12 mouse cellular contexts compared by ENCODE assay signal in genomic region chr10:93069721-93070120, GRCm38 (mm10). TPM values are rescaled to one million over a fixed set of nuclear protein-coding genes. Genes with fewer than 3 reads are reported as not detected.
DNase-seq lines count a peak whose midpoint lies in the region; ATAC-seq and TF ChIP-seq lines count a peak whose summit lies in the region.
"Had no signal": no experiment of that assay in that cellular context is flagged by ENCODE, and none has a peak within 500 bp of the region (broad histone marks: within the 10 kb centered on the region; RNA-seq: fewer than 3 reads in every experiment).

No protein-coding gene starts in this region.

- no peak overlapping the region for H3K4me3 ChIP-seq in hindbrain, embryonic 13.5 days
- no peak overlapping the region for H3K4me3 ChIP-seq in hindbrain, embryonic 16.5 days (ENCODE audit: low read length)
- H3K4me3 ChIP-seq in stomach, embryonic 16.5 days (replicated peaks; ENCODE audit: low read length) = no peak overlapping the region
- no peak overlapping the region for H3K4me3 ChIP-seq in stomach, postnatal 0 days (ENCODE audit: low read depth, low read length)
- no peak overlapping the region for H3K4me3 ChIP-seq in heart, postnatal 0 days (ENCODE audit: low read depth, low read length)
- H3K4me3 ChIP-seq: embryonic facial prominence, embryonic 15.5 days; hindbrain, embryonic 12.5 days had no signal

- H3K4me1 ChIP-seq in hindbrain, embryonic 13.5 days (replicated peaks) = no peaks in the 10 kb centered on the region
- no peaks in the 10 kb centered on the region for H3K4me1 ChIP-seq in hindbrain, embryonic 16.5 days (ENCODE audit: control insufficient read depth, insufficient read depth, low read depth, low read length)
- no peaks in the 10 kb centered on the region for H3K4me1 ChIP-seq in stomach, embryonic 16.5 days (ENCODE audit: control insufficient read depth, insufficient read depth, low read length)
- no peaks in the 10 kb centered on the region for H3K4me1 ChIP-seq in stomach, postnatal 0 days (replicated peaks; ENCODE audit: control insufficient read depth, insufficient read depth)
- peaks cover 8% of the 10 kb centered on the region; the same call in 1 of the 2 replicates for H3K4me1 ChIP-seq in heart, postnatal 0 days (ENCODE audit: control insufficient read depth, insufficient read depth)
- H3K4me1 ChIP-seq: embryonic facial prominence, embryonic 15.5 days; hindbrain, embryonic 12.5 days had no signal

- no peak for TF ChIP-seq EP300 in stomach, postnatal 0 days (optimal IDR thresholded peaks at IDR 0.05)
- TF ChIP-seq EP300 in heart, postnatal 0 days (IDR thresholded peaks at IDR 0.05; ENCODE audit: low read depth) = no peak

- H3K9me3 ChIP-seq in hindbrain, embryonic 13.5 days = no peaks in the 10 kb centered on the region
- no peaks in the 10 kb centered on the region for H3K9me3 ChIP-seq in hindbrain, embryonic 16.5 days (ENCODE audit: control insufficient read depth, low read length)
- H3K9me3 ChIP-seq in stomach, embryonic 16.5 days (replicated peaks; ENCODE audit: control insufficient read depth, low read length) = no peaks in the 10 kb centered on the region
- H3K9me3 ChIP-seq in stomach, postnatal 0 days (ENCODE audit: control insufficient read depth, low read length) = no peaks in the 10 kb centered on the region
- no peaks in the 10 kb centered on the region for H3K9me3 ChIP-seq in heart, postnatal 0 days (replicated peaks; ENCODE audit: control insufficient read depth, low read length)
- H3K9me3 ChIP-seq: embryonic facial prominence, embryonic 15.5 days; hindbrain, embryonic 12.5 days had no signal

- H3K4me2 ChIP-seq in hindbrain, embryonic 13.5 days = no peak overlapping the region
- H3K4me2 ChIP-seq in hindbrain, embryonic 16.5 days (ENCODE audit: low read length) = no peak overlapping the region
- H3K4me2 ChIP-seq in stomach, embryonic 16.5 days (ENCODE audit: low read depth, low read length) = no peak overlapping the region
- H3K4me2 ChIP-seq in stomach, postnatal 0 days (replicated peaks; ENCODE audit: low read depth) = no peak overlapping the region
- H3K4me2 ChIP-seq in heart, postnatal 0 days (ENCODE audit: low read depth, low read length) = no peak overlapping the region
- H3K4me2 ChIP-seq: embryonic facial prominence, embryonic 15.5 days; hindbrain, embryonic 12.5 days; midbrain, embryonic 11.5 days had no signal

- DNase-seq in stomach, postnatal 0 days (ENCODE audit: low spot score) = no peak
- DNase-seq in heart, postnatal 0 days (ENCODE audit: low spot score) = no peak
- DNase-seq in adrenal gland, postnatal 36 days = no peak
- no peak for DNase-seq in retina, embryonic 14.5 days (ENCODE audit: low spot score)
- DNase-seq: cerebellum, postnatal 10 days; retina, postnatal 1 day had no signal

- H3K36me3 ChIP-seq in hindbrain, embryonic 13.5 days = no peaks in the 10 kb centered on the region
- H3K36me3 ChIP-seq in hindbrain, embryonic 16.5 days (ENCODE audit: control insufficient read depth, insufficient read depth, low read length) = no peaks in the 10 kb centered on the region
- H3K36me3 ChIP-seq in stomach, embryonic 16.5 days (ENCODE audit: control insufficient read depth, insufficient read depth, low read length) = no peaks in the 10 kb centered on the region
- no peaks in the 10 kb centered on the region for H3K36me3 ChIP-seq in stomach, postnatal 0 days (ENCODE audit: control insufficient read depth, insufficient read depth, low read length)
- H3K36me3 ChIP-seq in heart, postnatal 0 days (replicated peaks; ENCODE audit: control insufficient read depth, insufficient read depth, low read length) = no peaks in the 10 kb centered on the region
- H3K36me3 ChIP-seq: embryonic facial prominence, embryonic 15.5 days; hindbrain, embryonic 12.5 days had no signal

- peak overlapping the region; percentile 2; the same call in 1 of the 2 replicates for H3K27ac ChIP-seq in hindbrain, embryonic 13.5 days
- no peak overlapping the region for H3K27ac ChIP-seq in hindbrain, embryonic 16.5 days (ENCODE audit: low read depth, low read length)
- peak overlapping the region; percentile 54; the same call in 1 of the 2 replicates for H3K27ac ChIP-seq in stomach, embryonic 16.5 days (ENCODE audit: low read length)
- no peak overlapping the region; the same call in 1 of the 2 replicates for H3K27ac ChIP-seq in stomach, postnatal 0 days (replicated peaks)
- peak overlapping the region; percentile 86 for H3K27ac ChIP-seq in heart, postnatal 0 days (ENCODE audit: low read depth)
- H3K27ac ChIP-seq: embryonic facial prominence, embryonic 15.5 days; hindbrain, embryonic 12.5 days had no signal

- H3K27me3 ChIP-seq in hindbrain, embryonic 13.5 days = no peaks in the 10 kb centered on the region
- no peaks in the 10 kb centered on the region for H3K27me3 ChIP-seq in hindbrain, embryonic 16.5 days (replicated peaks; ENCODE audit: control insufficient read depth, insufficient read depth, low read length)
- H3K27me3 ChIP-seq in stomach, embryonic 16.5 days (ENCODE audit: control insufficient read depth, insufficient read depth, low read length) = no peaks in the 10 kb centered on the region
- no peaks in the 10 kb centered on the region for H3K27me3 ChIP-seq in stomach, postnatal 0 days (ENCODE audit: control insufficient read depth, insufficient read depth, low read length)
- H3K27me3 ChIP-seq in heart, postnatal 0 days (ENCODE audit: control insufficient read depth, insufficient read depth, low read length) = no peaks in the 10 kb centered on the region
- H3K27me3 ChIP-seq: embryonic facial prominence, embryonic 15.5 days; hindbrain, embryonic 12.5 days had no signal

- no peak overlapping the region for H3K9ac ChIP-seq in hindbrain, embryonic 13.5 days
- no peak overlapping the region for H3K9ac ChIP-seq in hindbrain, embryonic 16.5 days (ENCODE audit: low read depth, low read length)
- H3K9ac ChIP-seq in stomach, embryonic 16.5 days (ENCODE audit: low read length) = no peak overlapping the region
- H3K9ac ChIP-seq in stomach, postnatal 0 days (ENCODE audit: low read length) = no peak overlapping the region
- no peak overlapping the region for H3K9ac ChIP-seq in heart, postnatal 0 days (replicated peaks; ENCODE audit: low read depth, low read length)
- H3K9ac ChIP-seq: embryonic facial prominence, embryonic 15.5 days; hindbrain, embryonic 12.5 days had no signal

- 82% methylated on average over 6 of the region's 6 CpGs for WGBS in hindbrain, embryonic 13.5 days
- WGBS in hindbrain, embryonic 16.5 days = 74% methylated on average over 6 of the region's 6 CpGs
- WGBS in stomach, embryonic 16.5 days = 71% methylated on average over 6 of the region's 6 CpGs
- WGBS in stomach, postnatal 0 days = 66% methylated on average over 6 of the region's 6 CpGs
- WGBS in heart, postnatal 0 days = 50% methylated on average over 6 of the region's 6 CpGs

- no peak for TF ChIP-seq CTCF in stomach, postnatal 0 days (IDR thresholded peaks at IDR 0.05; ENCODE audit: low read depth)
- TF ChIP-seq CTCF in heart, postnatal 0 days (IDR thresholded peaks at IDR 0.05; ENCODE audit: low read depth) = no peak

- ATAC-seq in hindbrain, embryonic 13.5 days (ENCODE audit: low FRiP score) = no peak
- ATAC-seq in hindbrain, embryonic 16.5 days = no peak
- no peak for ATAC-seq in stomach, embryonic 16.5 days (ENCODE audit: insufficient read depth, low FRiP score)
- no peak for ATAC-seq in stomach, postnatal 0 days (ENCODE audit: low FRiP score, low TSS enrichment)
- no peak for ATAC-seq in heart, postnatal 0 days (ENCODE audit: insufficient read depth, low read depth)

RNA-seq across cellular contexts. Expression of gene Cfap54, which starts 11.7 kb away (rescaled TPM):
- polyA plus RNA-seq in hindbrain, embryonic 13.5 days (2015; fragmentation: Nextera tagmentation; extraction: Ambion mirVana) = 1.9 and 3.6 TPM in 2 replicates
- 3.3 TPM in 2 replicates for polyA plus RNA-seq in hindbrain, embryonic 16.5 days (2015; fragmentation: Nextera tagmentation; extraction: Ambion mirVana)
- 0.15 and 0.27 TPM in 2 replicates for polyA plus RNA-seq in stomach, embryonic 16.5 days (2015; fragmentation: Nextera tagmentation; extraction: Ambion mirVana)
- polyA plus RNA-seq in stomach, postnatal 0 days (2015; fragmentation: Nextera tagmentation; extraction: Ambion mirVana) = 0.12 TPM in 1 of 2 replicates, not detected in the other
- total RNA-seq in heart, postnatal 0 days (2014; rRNA removed; ENCODE audit: low replicate concordance) = under 0.01 TPM in 1 of 2 replicates, not detected in the other
- polyA plus RNA-seq in heart, postnatal 0 days (2015; fragmentation: Nextera tagmentation; extraction: Ambion mirVana) = 0.22 and 0.49 TPM in 2 replicates
- total RNA-seq in adrenal gland, postnatal 36 days (2021) = 1 to 10 TPM; 5.5 TPM

Comparison
In these comparisons a context has a peak if more than half of its experiments do, and no peak if none do; other contexts are left out.
1. H3K27ac ChIP-seq: peak in hindbrain, embryonic 13.5 days (single experiment), stomach, embryonic 16.5 days (single experiment) and heart, postnatal 0 days (single experiment); none in hindbrain, embryonic 16.5 days (single experiment) and stomach, postnatal 0 days (single experiment).